Mouse (Mus musculus): ENCODE measurements around the gene Gm42674.

GRCm38 (mm10) chr3:90614611-90615251 is 13.0 kb downstream of the Gm42674 start:
- no peak for TF ChIP-seq CTCF (IDR thresholded peaks at IDR 0.05; ENCODE audit: insufficient read depth, low read depth, low read length)
- no peak for TF ChIP-seq POLR2A (IDR thresholded peaks at IDR 0.05; ENCODE audit: insufficient read depth, low read depth, low read length)
